Mouse (Mus musculus): ENCODE results near the gene Decr2. TPM values are rescaled to one million over a fixed set of nuclear protein-coding genes. Genes with fewer than 3 reads are reported as not detected.
"Not testable (repeated sequence)": the region's sequence is repeated elsewhere in the genome, so short reads cannot be mapped to it uniquely, and the experiment has no call there.

Decr2 gene
- polyA plus RNA-seq, 1 experiment from 2014 or later = 45.7 TPM

DNA sequence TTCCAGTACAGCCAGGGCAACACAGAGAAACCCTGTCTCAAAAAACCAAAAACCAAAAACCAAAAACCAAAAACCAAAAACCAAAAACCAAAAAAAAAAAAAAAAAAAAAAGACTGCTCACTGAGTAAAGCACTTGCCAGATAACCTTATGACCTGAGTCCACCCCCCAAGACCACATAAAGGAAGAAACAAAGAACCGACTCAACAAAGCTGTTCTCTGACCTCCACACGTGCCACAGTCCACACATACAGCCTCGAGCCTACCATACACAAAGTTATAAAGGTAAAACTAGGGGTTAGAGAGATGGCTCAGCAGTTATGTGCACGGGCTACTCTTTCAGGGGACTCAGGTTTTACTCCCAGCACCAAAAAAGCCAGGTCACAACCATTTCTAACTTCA, 37.4 kb downstream of the Decr2 start:
- no peaks in the 10 kb centered on the region for H3K9me3 ChIP-seq (replicated peaks)
- 91% methylated on average over 4 of the region's 4 CpGs for WGBS
- ATAC-seq (replicated peaks; ENCODE audit: low FRiP score) = no peak

DNA sequence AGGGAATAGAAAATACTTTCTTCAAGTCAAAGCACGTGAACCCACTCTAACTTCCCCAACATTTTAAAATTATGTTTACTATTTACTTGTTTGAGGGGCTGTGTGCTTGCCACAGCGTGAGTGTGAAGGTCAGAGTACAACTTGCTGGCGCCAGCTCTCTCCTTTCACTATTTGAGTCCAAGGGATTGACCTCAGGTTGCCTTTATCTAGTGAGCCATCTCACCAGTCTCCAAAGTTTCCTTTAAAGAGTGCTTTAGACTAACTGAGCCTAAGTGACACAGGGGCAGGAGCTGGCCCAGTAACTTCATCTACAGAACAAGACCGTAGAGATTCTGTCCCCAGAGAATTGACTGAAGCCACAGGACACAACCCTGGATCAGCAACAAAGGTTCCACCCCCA, 38.1 kb downstream of the Decr2 start:
- H3K27ac ChIP-seq = no peak overlapping the region
- H3K4me3 ChIP-seq (replicated peaks) = no peak overlapping the region
- no peaks in the 10 kb centered on the region for H3K27me3 ChIP-seq
- H3K4me2 ChIP-seq = no peak overlapping the region
- no peak for ATAC-seq (replicated peaks; ENCODE audit: low FRiP score)
- WGBS = 85% methylated on average over 4 of the region's 4 CpGs
- no peaks in the 10 kb centered on the region for H3K9me3 ChIP-seq (replicated peaks)
- H3K36me3 ChIP-seq = no peaks in the 10 kb centered on the region
- H3K4me1 ChIP-seq = peaks cover 36% of the 10 kb centered on the region
- H3K9ac ChIP-seq = no peak overlapping the region

More for the DNA sequence above, 37.4 kb downstream of the Decr2 start:
- no peaks in the 10 kb centered on the region for H3K27me3 ChIP-seq
- peaks cover 42% of the 10 kb centered on the region for H3K4me1 ChIP-seq
- no peak overlapping the region for H3K4me3 ChIP-seq (replicated peaks)
- no peaks in the 10 kb centered on the region for H3K36me3 ChIP-seq
- H3K27ac ChIP-seq = no peak overlapping the region
- H3K9ac ChIP-seq = no peak overlapping the region
- no peak overlapping the region for H3K4me2 ChIP-seq

DNA sequence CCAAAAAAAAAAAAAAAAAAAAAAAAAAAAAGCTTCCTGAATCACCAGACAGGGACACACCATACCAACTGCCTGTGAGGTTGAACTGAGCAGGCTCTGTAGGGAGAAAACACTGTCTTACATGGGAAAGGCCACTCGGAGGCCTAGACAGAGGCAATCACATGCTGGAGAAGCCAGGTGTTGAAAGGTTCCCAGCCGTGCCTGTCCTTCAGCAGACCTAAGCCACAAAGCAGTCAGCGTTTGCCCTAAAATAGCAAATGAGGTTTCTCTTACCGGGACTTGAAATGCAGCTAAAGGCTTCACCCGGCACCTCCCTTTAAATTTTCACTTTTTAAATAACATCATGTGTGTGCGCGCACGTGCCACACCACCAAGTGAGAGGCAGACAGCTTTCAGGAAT, 42.0 kb downstream of the Decr2 start:
- 89% methylated on average over 8 of the region's 8 CpGs for WGBS
- H3K36me3 ChIP-seq = no peaks in the 10 kb centered on the region

DNA sequence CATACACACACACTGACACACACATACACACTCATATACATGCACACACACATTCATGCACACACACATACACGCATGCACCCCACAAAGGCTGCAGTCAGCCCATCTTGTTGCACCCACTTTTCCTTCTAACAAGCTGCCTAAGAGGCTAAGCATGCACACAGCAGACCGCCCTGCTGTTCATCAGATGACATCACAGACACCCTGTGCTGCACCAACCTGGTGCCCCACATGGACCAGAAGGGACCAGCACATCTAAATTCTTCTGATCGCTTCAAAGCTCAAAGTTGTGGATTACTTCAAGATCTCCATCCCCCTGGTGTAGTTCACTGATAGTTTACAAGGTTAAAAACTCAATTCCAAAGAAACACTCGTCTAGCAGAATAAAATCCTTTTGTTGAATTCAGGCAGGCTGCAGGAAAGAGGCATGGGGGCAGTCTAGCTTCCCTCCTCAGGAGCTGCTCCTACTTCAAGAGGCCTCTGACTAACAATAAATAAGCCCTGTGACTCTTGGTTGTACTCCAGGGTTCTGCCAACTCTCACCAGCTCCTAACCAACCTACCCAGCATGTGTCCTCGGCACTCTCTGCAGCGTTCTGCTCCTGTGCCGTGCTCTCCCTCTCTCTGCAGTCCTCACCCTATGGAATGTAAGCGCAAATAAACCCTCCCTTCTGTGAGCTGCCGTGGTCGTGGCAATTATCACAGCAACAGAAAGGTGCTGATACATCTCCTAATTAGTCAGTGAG, 43.7 kb downstream of the Decr2 start:
- Histone ChIP-seq H3K4me1 (peaks cover 7% of the 10 kb centered on the region; the same call in 1 of the 2 replicates), H3K36me3 (no peaks in the 10 kb centered on the region), H3K4me2 (no peak overlapping the region), H3K27me3 (no peaks in the 10 kb centered on the region), H3K4me3 (replicated peaks) (no peak overlapping the region), H3K27ac (no peak overlapping the region), H3K9ac (no peak overlapping the region), H3K9me3 (replicated peaks) (no peaks in the 10 kb centered on the region)
- WGBS = 66% methylated on average over 10 of the region's 10 CpGs
- no peak for ATAC-seq (replicated peaks; ENCODE audit: low FRiP score)

More for the DNA sequence above, 42.0 kb downstream of the Decr2 start:
- Histone ChIP-seq H3K9me3 (replicated peaks) (no peaks in the 10 kb centered on the region), H3K4me3 (replicated peaks) (no peak overlapping the region), H3K27ac (no peak overlapping the region), H3K9ac (no peak overlapping the region), H3K27me3 (no peaks in the 10 kb centered on the region), H3K4me1 (peaks cover 4% of the 10 kb centered on the region; the same call in 1 of the 2 replicates), H3K4me2 (no peak overlapping the region)
- no peak for ATAC-seq (replicated peaks; ENCODE audit: low FRiP score)

DNA sequence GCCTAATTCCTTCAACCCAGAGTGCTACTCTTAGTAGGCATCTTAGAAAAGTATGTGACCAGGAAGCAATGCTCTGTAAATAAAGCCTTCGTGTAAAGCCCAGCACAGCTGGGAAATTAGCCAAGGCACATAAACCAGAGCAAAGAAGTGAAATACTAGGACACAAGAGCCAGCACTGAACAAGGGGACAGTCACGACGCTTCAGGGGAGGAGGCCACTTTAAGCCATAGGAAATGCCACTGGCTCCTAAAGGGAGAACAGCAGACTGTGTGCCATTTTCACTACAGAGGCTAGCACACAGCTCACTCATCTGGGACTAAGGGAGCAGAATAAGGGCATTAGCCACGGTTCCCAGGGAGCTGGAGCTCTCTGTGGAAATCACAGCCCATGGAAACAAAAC, 44.9 kb downstream of the Decr2 start:
- no peaks in the 10 kb centered on the region for H3K27me3 ChIP-seq
- H3K4me3 ChIP-seq (replicated peaks) = no peak overlapping the region
- H3K36me3 ChIP-seq = no peaks in the 10 kb centered on the region
- no peak for ATAC-seq (replicated peaks; ENCODE audit: low FRiP score)
- WGBS = 56% methylated on average over 4 of the region's 4 CpGs
- no peak overlapping the region for H3K4me2 ChIP-seq
- no peaks in the 10 kb centered on the region for H3K9me3 ChIP-seq (replicated peaks)
- H3K9ac ChIP-seq = no peak overlapping the region
- no peak overlapping the region for H3K27ac ChIP-seq
- H3K4me1 ChIP-seq = peaks cover 9% of the 10 kb centered on the region; the same call in 1 of the 2 replicates

DNA sequence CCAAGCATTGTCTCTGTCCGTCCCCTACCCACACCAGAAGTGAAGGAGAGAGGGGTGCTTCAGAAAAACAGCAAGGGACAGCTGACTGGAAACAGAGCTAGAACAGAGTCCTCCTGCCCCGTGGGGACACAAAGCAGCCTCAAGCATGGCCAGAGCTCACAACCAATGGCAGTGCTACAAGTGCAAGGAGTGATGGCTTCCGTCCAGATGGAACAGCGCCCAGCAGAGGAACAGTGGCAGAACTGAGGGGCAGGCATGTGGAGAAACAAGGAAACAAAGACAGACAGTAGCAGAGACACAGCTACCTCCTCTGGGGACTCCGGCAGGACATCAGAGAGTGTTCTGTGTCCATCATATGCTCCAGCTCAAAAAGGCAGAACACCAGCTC, 46.9 kb downstream of the Decr2 start:
- H3K4me3 ChIP-seq (replicated peaks) = no peak overlapping the region
- no peaks in the 10 kb centered on the region for H3K27me3 ChIP-seq
- no peak overlapping the region for H3K9ac ChIP-seq
- H3K4me1 ChIP-seq = peaks cover 9% of the 10 kb centered on the region; the same call in 1 of the 2 replicates
- 75% methylated on average over 5 of the region's 5 CpGs for WGBS
- no peaks in the 10 kb centered on the region for H3K9me3 ChIP-seq (replicated peaks)
- no peaks in the 10 kb centered on the region for H3K36me3 ChIP-seq
- no peak overlapping the region for H3K27ac ChIP-seq
- no peak for ATAC-seq (replicated peaks; ENCODE audit: low FRiP score)
- no peak overlapping the region for H3K4me2 ChIP-seq

DNA sequence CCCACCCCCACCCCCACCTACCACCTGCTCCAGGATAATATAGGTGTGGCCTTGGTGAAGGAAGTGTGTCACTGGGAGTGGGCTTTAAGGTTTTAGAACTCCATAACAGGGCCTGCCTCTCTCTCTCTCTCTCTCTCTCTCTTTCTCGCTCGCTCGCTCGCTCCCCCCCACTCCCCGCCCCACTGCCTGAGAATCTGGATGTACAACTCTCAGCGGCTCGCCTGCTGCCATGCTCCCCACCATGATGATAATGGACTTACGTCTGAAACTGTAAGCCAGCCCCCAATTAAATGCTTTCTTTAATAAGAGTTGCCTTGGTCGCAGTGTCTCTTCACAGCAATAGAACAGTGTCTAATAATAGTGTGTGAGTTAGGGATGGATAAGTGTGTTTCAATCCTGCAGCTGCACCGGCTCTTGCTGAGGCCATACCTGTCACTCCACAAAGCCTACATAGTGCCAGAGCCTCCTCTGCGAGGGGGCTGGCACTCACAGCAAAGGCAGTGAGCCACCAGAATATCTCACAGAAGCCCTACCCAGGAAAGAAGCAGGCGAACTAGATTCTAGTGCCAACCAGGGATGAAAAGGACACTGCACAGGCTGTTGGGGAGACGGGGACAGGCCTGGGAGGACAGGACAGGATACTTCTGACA, 47.4 kb downstream of the Decr2 start:
- H3K27me3 ChIP-seq = no peaks in the 10 kb centered on the region
- H3K4me2 ChIP-seq = no peak overlapping the region
- H3K4me3 ChIP-seq (replicated peaks) = no peak overlapping the region
- H3K4me1 ChIP-seq = peaks cover 9% of the 10 kb centered on the region; the same call in 1 of the 2 replicates
- H3K9ac ChIP-seq = no peak overlapping the region
- WGBS = 80% methylated on average over 13 of the region's 13 CpGs
- H3K9me3 ChIP-seq (replicated peaks) = no peaks in the 10 kb centered on the region
- ATAC-seq (replicated peaks; ENCODE audit: low FRiP score) = no peak
- H3K27ac ChIP-seq = no peak overlapping the region
- H3K36me3 ChIP-seq = no peaks in the 10 kb centered on the region

DNA sequence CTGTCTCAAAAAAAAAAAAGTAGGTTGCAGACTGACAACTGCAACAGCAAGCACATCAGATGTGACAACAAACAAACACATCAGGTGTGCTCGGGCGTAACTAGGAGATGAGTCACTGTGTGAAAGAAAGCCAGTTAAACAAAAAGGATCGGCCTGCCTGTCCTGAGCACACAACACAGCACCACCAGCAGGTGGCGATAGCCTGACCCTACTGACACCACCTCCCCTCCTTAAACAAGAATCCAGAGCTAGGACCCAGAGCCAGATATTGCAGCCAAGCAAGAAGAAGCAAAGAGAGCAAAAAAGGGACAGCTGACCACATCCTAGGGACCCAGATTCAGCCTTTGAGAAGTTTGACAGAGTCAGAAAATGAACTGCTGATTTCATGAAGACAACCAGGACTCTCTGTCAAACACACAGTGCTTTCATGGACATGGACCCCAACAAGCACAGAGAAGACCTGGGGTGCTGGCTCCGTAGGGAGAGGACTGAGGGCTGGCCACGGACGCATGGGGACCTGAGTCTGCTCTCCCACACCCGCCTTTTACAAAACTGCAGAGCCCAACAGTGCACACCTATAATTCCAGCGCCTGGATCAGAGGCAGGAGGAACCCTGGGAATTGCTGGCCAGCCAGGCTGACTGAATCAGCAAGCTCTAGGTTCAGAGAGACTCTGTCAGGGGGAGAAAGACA, 48.9 kb downstream of the Decr2 start:
- 46% methylated on average over 9 of the region's 9 CpGs for WGBS
- 0 out of 2 replicates have a peak, but pooled peaks have one; percentile 40 for ATAC-seq (replicated peaks; ENCODE audit: low FRiP score)

DNA sequence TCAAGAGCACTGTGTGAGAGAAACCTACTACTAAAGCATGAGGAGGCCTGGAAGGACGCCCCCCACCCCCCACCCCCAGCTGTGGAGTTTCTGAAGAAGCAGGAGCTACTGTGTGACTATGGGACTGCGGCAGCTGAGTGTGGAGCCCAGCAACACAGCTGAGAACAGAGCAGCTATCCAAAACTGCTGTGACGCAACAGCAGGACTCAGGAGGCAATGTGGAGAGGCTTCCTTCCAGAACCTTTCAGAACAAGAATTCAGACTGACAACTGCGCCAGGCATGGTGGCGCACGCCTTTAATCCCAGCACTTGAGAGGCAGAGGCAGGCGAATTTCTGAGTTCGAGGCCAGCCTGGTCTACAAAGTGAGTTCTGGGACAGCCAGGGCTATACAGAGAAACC, 49.4 kb downstream of the Decr2 start:
- not testable (repeated sequence) for H3K27me3 ChIP-seq; H3K4me1 ChIP-seq; H3K9me3 ChIP-seq (replicated peaks); H3K4me2 ChIP-seq; H3K9ac ChIP-seq; H3K4me3 ChIP-seq (replicated peaks); H3K36me3 ChIP-seq; ATAC-seq (replicated peaks; ENCODE audit: low FRiP score); H3K27ac ChIP-seq
- WGBS = 89% methylated on average over 8 of the region's 8 CpGs

More for the DNA sequence above, 48.9 kb downstream of the Decr2 start:
- Histone ChIP-seq H3K9me3 (replicated peaks) (no peaks in the 10 kb centered on the region), H3K27ac (no peak overlapping the region), H3K36me3 (no peaks in the 10 kb centered on the region), H3K4me2 (no peak overlapping the region), H3K4me1 (peaks cover 9% of the 10 kb centered on the region; the same call in 1 of the 2 replicates), H3K27me3 (no peaks in the 10 kb centered on the region), H3K9ac (no peak overlapping the region), H3K4me3 (replicated peaks) (no peak overlapping the region)

DNA sequence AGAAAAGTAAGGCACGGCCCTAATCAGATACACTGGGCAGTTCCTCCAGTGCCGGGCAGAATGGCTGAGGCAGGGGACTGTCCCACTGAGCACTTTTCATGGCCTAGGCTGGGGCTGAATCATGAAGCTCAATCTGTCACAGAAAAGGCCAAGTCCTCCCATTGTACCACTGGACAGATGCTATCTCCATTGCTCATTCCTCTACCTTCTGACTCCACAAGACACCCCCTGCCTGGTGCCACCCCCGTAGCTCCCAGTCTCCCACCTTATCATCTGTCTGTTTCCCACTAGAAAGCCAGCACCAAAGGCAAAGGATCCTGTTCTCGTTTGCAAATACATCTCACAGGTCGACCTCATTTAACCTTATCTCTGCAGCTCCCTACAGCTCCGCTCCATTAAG, 58.1 kb downstream of the Decr2 start:
- no peak overlapping the region for H3K4me2 ChIP-seq
- H3K27ac ChIP-seq = no peak overlapping the region
- no peaks in the 10 kb centered on the region for H3K9me3 ChIP-seq (replicated peaks)
- ATAC-seq (replicated peaks; ENCODE audit: low FRiP score) = no peak
- no peaks in the 10 kb centered on the region for H3K27me3 ChIP-seq
- peaks cover 12% of the 10 kb centered on the region; the same call in 1 of the 2 replicates for H3K36me3 ChIP-seq
- no peak overlapping the region for H3K4me3 ChIP-seq (replicated peaks)
- H3K4me1 ChIP-seq = no peaks in the 10 kb centered on the region
- no peak overlapping the region for H3K9ac ChIP-seq
- 77% methylated on average over 6 of the region's 6 CpGs for WGBS

DNA sequence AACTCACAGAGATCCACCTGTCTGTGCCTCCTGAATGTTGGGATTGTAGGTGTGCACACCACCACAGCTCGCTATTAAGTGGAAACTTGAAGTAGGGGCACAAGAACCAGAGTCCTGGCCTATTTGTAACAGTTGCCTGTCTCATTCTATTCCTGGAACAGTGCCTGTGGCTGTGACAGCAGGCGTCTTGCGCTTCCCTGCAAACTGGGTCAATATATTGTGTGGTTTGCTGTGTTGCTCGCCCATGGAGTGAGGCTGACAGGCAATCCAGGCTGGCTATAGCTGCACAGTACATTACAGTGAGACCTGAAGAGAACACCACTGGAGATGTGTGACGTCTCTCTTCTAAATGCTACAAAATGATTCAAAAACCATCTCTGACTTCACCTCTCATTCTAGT, 58.6 kb downstream of the Decr2 start:
- H3K27me3 ChIP-seq = no peaks in the 10 kb centered on the region
- no peak overlapping the region for H3K4me2 ChIP-seq
- 96% methylated on average over 5 of the region's 5 CpGs for whole genome bisulfite sequencing
- no peak overlapping the region for H3K9ac ChIP-seq
- H3K36me3 ChIP-seq = peaks cover 12% of the 10 kb centered on the region; the same call in 1 of the 2 replicates
- H3K4me1 ChIP-seq = no peaks in the 10 kb centered on the region
- ATAC-seq (replicated peaks; ENCODE audit: low FRiP score) = no peak
- H3K9me3 ChIP-seq (replicated peaks) = no peaks in the 10 kb centered on the region
- no peak overlapping the region for H3K27ac ChIP-seq
- H3K4me3 ChIP-seq (replicated peaks) = no peak overlapping the region
